Comparison of ENCODE assay signal across 17 mouse cellular contexts in genomic region chr4:94376256-94376655, GRCm38 (mm10).
"Had no signal": no experiment of that assay in that cellular context is flagged by ENCODE, and none has a peak within 500 bp of the region (broad histone marks: within the 10 kb centered on the region; RNA-seq: fewer than 3 reads in every experiment).

No protein-coding gene starts in this region.

- H3K9me3 ChIP-seq: lung, embryonic 15.5 days; midbrain, embryonic 13.5 days; midbrain, embryonic 15.5 days; neural tube, embryonic 12.5 days; stomach, embryonic 15.5 days had no signal

- H3K27ac ChIP-seq: lung, embryonic 15.5 days; macrophage; midbrain, embryonic 13.5 days; midbrain, embryonic 15.5 days; neural tube, embryonic 12.5 days; stomach, embryonic 15.5 days; stomach, postnatal 0 days had no signal

- H3K4me2 ChIP-seq: lung, embryonic 15.5 days; midbrain, embryonic 11.5 days; midbrain, embryonic 13.5 days; midbrain, embryonic 15.5 days; neural tube, embryonic 12.5 days; stomach, embryonic 15.5 days had no signal

- DNase-seq: lung, adult 2 months; lung, postnatal 14 days; lung, postnatal 36 days; right cerebral cortex, postnatal 14 days; thymus, adult 2 months; thymus, postnatal 25 days; thymus, postnatal 4 days had no signal

- H3K4me1 ChIP-seq: lung, embryonic 15.5 days; megakaryocyte, embryonic 14.5 days; midbrain, embryonic 13.5 days; midbrain, embryonic 15.5 days; stomach, embryonic 15.5 days had no signal

- H3K27me3 ChIP-seq: lung, embryonic 15.5 days; megakaryocyte, embryonic 14.5 days; midbrain, embryonic 13.5 days; midbrain, embryonic 15.5 days; neural tube, embryonic 12.5 days; stomach, embryonic 15.5 days had no signal

- H3K36me3 ChIP-seq: lung, embryonic 15.5 days; midbrain, embryonic 13.5 days; midbrain, embryonic 15.5 days; neural tube, embryonic 12.5 days; stomach, embryonic 15.5 days had no signal

- H3K9ac ChIP-seq: lung, embryonic 15.5 days; midbrain, embryonic 13.5 days; midbrain, embryonic 15.5 days; neural tube, embryonic 12.5 days; stomach, embryonic 15.5 days had no signal

- ATAC-seq: lung, postnatal 0 days; midbrain, embryonic 13.5 days; midbrain, embryonic 15.5 days had no signal

- H3K4me3 ChIP-seq: lung, embryonic 15.5 days; megakaryocyte, embryonic 14.5 days; midbrain, embryonic 13.5 days; midbrain, embryonic 15.5 days; neural tube, embryonic 12.5 days; stomach, embryonic 15.5 days had no signal
